20 mouse cellular contexts compared by ENCODE assay signal in genomic region chr6:114687035-114687434, GRCm38 (mm10).
"Had no signal": no experiment of that assay in that cellular context is flagged by ENCODE, and none has a peak within 500 bp of the region (broad histone marks: within the 10 kb centered on the region; RNA-seq: fewer than 3 reads in every experiment).

No protein-coding gene starts in this region.

- H3K4me1 ChIP-seq: limb, embryonic 10.5 days; liver, embryonic 12.5 days; liver, embryonic 15.5 days had no signal

- DNase-seq: kidney, adult 2 months; kidney, postnatal 25 days; layer of hippocampus, adult 9-11 months; liver; lung, adult 18-20 months; right cerebral cortex, postnatal 25 days; spleen, adult 18-20 months; thymus, adult 18-20 months; thymus, postnatal 36 days had no signal

- ATAC-seq: intestine, postnatal 0 days; liver, embryonic 12.5 days; midbrain, embryonic 15.5 days had no signal

- H3K4me2 ChIP-seq: limb, embryonic 13.5 days; liver, embryonic 12.5 days; liver, embryonic 15.5 days; midbrain, embryonic 12.5 days; midbrain, embryonic 15.5 days; neural tube, embryonic 12.5 days; neural tube, embryonic 15.5 days had no signal

- H3K4me3 ChIP-seq: layer of hippocampus, adult 2 months; limb, embryonic 10.5 days; limb, embryonic 13.5 days; liver, embryonic 12.5 days; liver, embryonic 15.5 days; midbrain, embryonic 12.5 days; midbrain, embryonic 15.5 days; neural tube, embryonic 12.5 days; neural tube, embryonic 15.5 days had no signal

- H3K27me3 ChIP-seq: limb, embryonic 13.5 days; liver, embryonic 12.5 days; liver, embryonic 15.5 days; midbrain, embryonic 15.5 days; neural tube, embryonic 12.5 days; neural tube, embryonic 15.5 days had no signal

- H3K9me3 ChIP-seq: limb, embryonic 10.5 days; limb, embryonic 13.5 days; liver, embryonic 12.5 days; liver, embryonic 15.5 days; midbrain, embryonic 12.5 days; midbrain, embryonic 15.5 days; neural tube, embryonic 12.5 days; neural tube, embryonic 15.5 days had no signal

- H3K36me3 ChIP-seq: limb, embryonic 10.5 days; limb, embryonic 13.5 days; midbrain, embryonic 12.5 days; midbrain, embryonic 15.5 days had no signal

- H3K27ac ChIP-seq: kidney, postnatal 0 days; layer of hippocampus, adult 2 months; limb, embryonic 10.5 days; limb, embryonic 13.5 days; liver, embryonic 12.5 days; liver, embryonic 15.5 days; midbrain, embryonic 12.5 days; midbrain, embryonic 15.5 days; neural tube, embryonic 12.5 days; neural tube, embryonic 15.5 days had no signal

- H3K9ac ChIP-seq: limb, embryonic 13.5 days; liver, embryonic 12.5 days; liver, embryonic 15.5 days; midbrain, embryonic 12.5 days; midbrain, embryonic 15.5 days; neural tube, embryonic 12.5 days; neural tube, embryonic 15.5 days had no signal
